Mouse (Mus musculus) forebrain, embryonic 10.5 days (tissue): ENCODE measurements around the gene Olfr46. TPM values are rescaled to one million over a fixed set of nuclear protein-coding genes. Genes with fewer than 3 reads are reported as not detected.
"Not testable (repeated sequence)": the region's sequence is repeated elsewhere in the genome, so short reads cannot be mapped to it uniquely, and the experiment has no call there.

Experiments
- DNase-seq: peaks from one replicate; pipeline ENCODE4 v3.0.0-alpha.2; 2017; ENCODE audit warnings: low spot score; ENCODE audit errors: extremely low spot score
- H3K27ac ChIP-seq: fragments of 300-500 bp; sonication (generic); 2 replicates; pipeline ENCODE4 v1.5.1; 2016; ENCODE audit warnings: mild to moderate bottlenecking
- H3K27me3 ChIP-seq: fragments of 300-500 bp; sonication (generic); 2 replicates; pipeline ENCODE4 v1.6.1; 2016; ENCODE audit warnings: mild to moderate bottlenecking; ENCODE audit not compliant: poor library complexity, severe bottlenecking
- H3K36me3 ChIP-seq: fragments of 300-500 bp; sonication (generic); replicated peaks from 2 replicates; pipeline ENCODE4 v1.6.1; 2016; ENCODE audit warnings: mild to moderate bottlenecking, moderate library complexity
- H3K4me1 ChIP-seq: fragments of 300-500 bp; sonication (generic); 2 replicates; pipeline ENCODE4 v1.6.1; 2016
- H3K4me3 ChIP-seq: fragments of 300-500 bp; sonication (generic); 2 replicates; pipeline ENCODE4 v1.5.1; 2016; ENCODE audit warnings: mild to moderate bottlenecking, moderate library complexity
- H3K9me3 ChIP-seq: fragments of 300-500 bp; sonication (generic); 2 replicates; pipeline ENCODE4 v1.6.1; 2016; ENCODE audit warnings: mild to moderate bottlenecking, moderate library complexity
- WGBS: fragments of 180-500 bp; shearing (Covaris S2); methylation state at CpG from one replicate; pipeline ENCODE4 v1.1.7; 2016; 5-methylcytosine and 5-hydroxymethylcytosine counted together
- polyA plus RNA-seq: library from polyadenylated mRNA; unstranded; fragments of >200 nt; fragmentation: Nextera tagmentation; extraction: Ambion mirVana; gene quantifications from 2 replicates; pipeline ENCODE4 v1.2.1, GENCODE M21; 2016

Olfr46 gene
- not detected in 2 replicates for polyA plus RNA-seq

DNA sequence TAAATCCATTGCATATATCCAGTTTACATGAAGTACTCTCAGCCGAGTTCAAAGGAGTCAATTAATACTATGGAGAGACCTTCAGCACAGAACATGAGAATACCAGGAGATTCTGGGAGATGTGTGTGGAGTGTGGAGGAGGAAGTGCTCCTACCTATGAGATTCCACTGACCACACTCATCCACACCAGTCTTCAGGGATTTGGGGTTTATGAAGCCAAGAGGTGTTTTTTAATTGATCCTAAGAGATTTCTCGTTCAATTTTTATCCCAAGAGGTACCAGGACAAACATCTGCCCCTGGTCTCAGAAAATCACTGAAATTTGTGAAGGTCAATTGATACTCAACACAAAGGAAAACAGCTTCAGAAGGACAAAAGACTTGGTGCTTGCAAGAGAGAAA, at the start of gene Olfr46:
Gene Olfr46, plus strand, starts transcription at position 301 of the 400 bp plus-strand sequence.
- DNase-seq, H3K9me3 ChIP-seq, H3K27ac ChIP-seq, H3K36me3 ChIP-seq, H3K4me1 ChIP-seq, H3K27me3 ChIP-seq, H3K4me3 ChIP-seq: not testable (repeated sequence)
- 78% methylated on average over 2 of the region's 2 CpGs for WGBS

DNA sequence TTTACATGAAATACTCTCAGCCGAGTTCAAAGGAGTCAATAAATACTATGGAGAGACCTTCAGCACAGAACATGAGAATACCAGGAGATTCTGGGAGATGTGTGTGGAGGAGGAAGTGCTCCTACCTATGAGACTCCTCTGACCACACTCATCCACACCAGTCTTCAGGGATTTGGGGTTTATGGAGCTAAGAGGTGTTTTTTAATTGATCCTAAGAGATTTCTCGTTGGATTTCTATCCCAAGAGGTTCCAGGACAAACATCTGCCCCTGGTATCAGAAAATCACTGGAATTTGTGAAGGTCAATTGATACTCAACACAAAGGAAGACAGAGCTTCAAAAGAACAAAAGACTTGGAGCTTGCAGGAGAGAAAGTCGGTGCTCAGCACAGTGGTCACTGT, 33.5 kb upstream of the Olfr46 start, which contains the start of gene Olfr538:
Gene Olfr538, plus strand, starts transcription at position 301 of the 400 bp plus-strand sequence.
- no peak for DNase-seq
- no peaks in the 10 kb centered on the region for H3K27me3 ChIP-seq
- WGBS: 69% methylated on average over 3 of the region's 3 CpGs
- no peaks in the 10 kb centered on the region for H3K4me1 ChIP-seq
- H3K36me3 ChIP-seq: no peaks in the 10 kb centered on the region
- H3K4me3 ChIP-seq: no peak within 1 kb of the TSS
- peaks cover 7% of the 10 kb centered on the region; the same call in 1 of the 2 replicates for H3K9me3 ChIP-seq
- H3K27ac ChIP-seq: no peak within 1 kb of the TSS

DNA sequence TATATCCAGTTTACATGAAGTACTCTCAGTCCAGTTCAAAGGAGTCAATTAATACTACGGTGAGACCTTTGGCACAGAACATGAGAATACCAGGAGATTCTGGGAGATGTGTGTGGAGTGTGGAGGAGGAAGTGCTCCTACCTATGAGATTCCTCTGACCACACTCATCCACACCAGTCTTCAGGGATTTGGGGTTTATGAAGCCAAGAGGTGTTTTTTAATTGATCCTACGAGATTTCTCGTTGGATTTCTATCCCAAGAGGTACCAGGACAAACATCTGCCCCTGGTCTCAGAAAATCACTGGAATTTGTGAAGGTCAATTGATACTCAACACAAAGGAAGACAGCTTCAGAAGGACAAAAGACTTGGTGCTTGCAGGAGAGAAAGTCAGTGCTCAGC, 27.6 kb downstream of the Olfr46 start, which contains the start of gene Olfr61:
Gene Olfr61, plus strand, starts transcription at position 301 of the 400 bp plus-strand sequence.
- not testable (repeated sequence) for H3K9me3 ChIP-seq, H3K4me3 ChIP-seq, H3K36me3 ChIP-seq, DNase-seq, H3K27ac ChIP-seq, H3K27me3 ChIP-seq, H3K4me1 ChIP-seq
- WGBS: 93% methylated on average over 3 of the region's 3 CpGs

DNA sequence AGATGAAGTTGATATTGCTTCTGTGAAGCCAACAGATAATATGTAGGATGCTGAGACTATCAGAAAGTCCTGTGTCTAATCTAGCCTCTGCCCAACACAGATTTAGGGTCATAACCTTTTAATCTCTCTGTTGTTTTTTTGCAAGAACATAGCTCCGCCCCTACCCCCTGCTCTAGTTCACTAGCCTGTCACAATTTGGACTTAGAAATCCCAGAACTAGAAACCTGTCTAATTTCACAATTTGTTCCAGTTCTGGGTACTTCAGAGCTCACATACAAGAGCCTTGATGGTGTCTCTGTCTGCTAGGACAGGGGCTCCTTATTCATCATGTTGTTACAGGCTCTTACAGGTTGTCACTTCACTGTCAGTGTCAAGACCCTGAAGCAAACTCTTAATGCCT, 29.5 kb downstream of the Olfr46 start:
- WGBS: 74% methylated on average over 1 of the region's 1 CpGs
- Histone ChIP-seq H3K36me3 (no peaks in the 10 kb centered on the region), H3K4me1 (no peaks in the 10 kb centered on the region), H3K27ac (no peak overlapping the region), H3K9me3 (no peaks in the 10 kb centered on the region), H3K4me3 (no peak overlapping the region), H3K27me3 (no peaks in the 10 kb centered on the region)
- no peak for DNase-seq

DNA sequence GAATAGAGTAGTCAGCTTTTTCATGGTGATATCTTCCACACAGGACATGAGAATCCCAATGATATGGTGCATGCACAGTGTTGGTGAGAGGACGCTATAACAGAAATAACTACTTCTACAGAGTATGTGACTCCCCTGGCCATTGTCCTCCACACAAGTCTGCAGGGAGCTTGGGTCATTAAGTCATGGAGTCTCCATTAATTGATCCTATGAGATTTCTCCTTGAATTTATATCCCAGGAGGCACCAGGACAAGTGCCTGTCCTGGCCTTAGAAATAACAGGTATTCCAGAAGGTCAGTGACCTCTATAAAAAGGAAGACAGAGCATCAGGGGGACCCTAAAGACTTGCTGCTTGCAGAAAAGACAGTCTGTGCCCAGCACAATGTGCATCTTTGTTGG, 45.1 kb downstream of the Olfr46 start, which contains the start of gene Olfr53:
Gene Olfr53, plus strand, starts transcription at position 301 of the 400 bp plus-strand sequence.
- 83% methylated on average over 1 of the region's 1 CpGs for WGBS
- Histone ChIP-seq H3K36me3 (no peaks in the 10 kb centered on the region), H3K9me3 (no peaks in the 10 kb centered on the region), H3K4me1 (no peaks in the 10 kb centered on the region), H3K27ac (no peak within 1 kb of the TSS), H3K4me3 (no peak within 1 kb of the TSS), H3K27me3 (no peaks in the 10 kb centered on the region)
- DNase-seq: no peak

DNA sequence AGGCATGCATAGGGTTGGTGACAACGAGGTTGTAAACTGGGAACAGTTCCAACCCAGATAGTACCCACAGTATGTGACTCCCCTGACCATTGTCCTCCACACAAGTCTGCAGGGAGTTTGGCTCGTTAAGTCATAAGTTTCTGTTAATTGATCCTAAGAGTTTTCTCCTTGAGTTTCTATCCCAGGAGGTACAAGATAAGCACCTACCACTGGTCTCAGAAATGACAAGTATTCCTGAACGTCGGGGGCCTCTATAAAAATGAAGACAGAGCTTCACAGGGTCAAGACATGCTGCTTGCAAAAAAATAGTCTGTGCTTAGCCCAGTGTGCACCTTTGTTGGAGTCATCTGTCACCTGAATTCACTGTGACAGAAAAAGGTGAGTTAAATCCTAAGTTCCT, 58.6 kb downstream of the Olfr46 start, which contains the start of gene Olfr539:
Gene Olfr539, plus strand, starts transcription at position 301 of the 400 bp plus-strand sequence.
- no peaks in the 10 kb centered on the region for H3K4me1 ChIP-seq
- DNase-seq: no peak
- 75% methylated on average over 4 of the region's 4 CpGs for WGBS
- no peaks in the 10 kb centered on the region for H3K27me3 ChIP-seq
- H3K9me3 ChIP-seq: no peaks in the 10 kb centered on the region
- H3K4me3 ChIP-seq: no peak within 1 kb of the TSS
- no peak within 1 kb of the TSS for H3K27ac ChIP-seq
- no peaks in the 10 kb centered on the region for H3K36me3 ChIP-seq

Other genes starting within 250 kb of the Olfr46 start
- gene Olfr60, start 239.6 kb upstream of the Olfr46 start, polyA plus RNA-seq: not detected in 2 replicates
- gene Olfr530, start 224.9 kb upstream of the Olfr46 start, polyA plus RNA-seq: not detected in 2 replicates
- 0.05 TPM in 1 of 2 replicates, not detected in the other for gene Olfr531, start 198.4 kb upstream of the Olfr46 start, polyA plus RNA-seq
- not detected in 2 replicates for gene Olfr532, start 179.6 kb upstream of the Olfr46 start, polyA plus RNA-seq
- not detected in 2 replicates for gene Olfr533, start 137.9 kb upstream of the Olfr46 start, polyA plus RNA-seq
- not detected in 2 replicates for gene Olfr535, start 117.1 kb upstream of the Olfr46 start, polyA plus RNA-seq
- not detected in 2 replicates for gene Olfr536, start 93.9 kb upstream of the Olfr46 start, polyA plus RNA-seq
- not detected in 2 replicates for gene Olfr538, start 33.4 kb upstream of the Olfr46 start, polyA plus RNA-seq
- gene Olfr61, start 27.7 kb downstream of the Olfr46 start, polyA plus RNA-seq: not detected in 2 replicates
- not detected in 2 replicates for gene Olfr53, start 45.2 kb downstream of the Olfr46 start, polyA plus RNA-seq
- gene Olfr539, start 58.7 kb downstream of the Olfr46 start, polyA plus RNA-seq: not detected in 2 replicates
- not detected in 2 replicates for gene Olfr45, start 80.7 kb downstream of the Olfr46 start, polyA plus RNA-seq
- gene Olfr541, start 96.0 kb downstream of the Olfr46 start, polyA plus RNA-seq: not detected in 2 replicates
- not detected in 2 replicates for gene Cyp2e1, start 162.5 kb downstream of the Olfr46 start, polyA plus RNA-seq
- not detected in 2 replicates for gene Syce1, start 186.6 kb downstream of the Olfr46 start, polyA plus RNA-seq
- gene Zfp941, start 220.9 kb downstream of the Olfr46 start, polyA plus RNA-seq: 3.7 and 3.8 TPM in 2 replicates
- gene Urah, start 233.7 kb downstream of the Olfr46 start, polyA plus RNA-seq: 0.41 and 0.64 TPM in 2 replicates
- gene Scgb1c1, start 244.3 kb downstream of the Olfr46 start, polyA plus RNA-seq: not detected in 2 replicates
- gene Odf3, start 246.5 kb downstream of the Olfr46 start, polyA plus RNA-seq: not detected in 2 replicates